Mouse (Mus musculus): ENCODE data around the gene Prps1. TPM values are rescaled to one million over a fixed set of nuclear protein-coding genes. Genes with fewer than 3 reads are reported as not detected.

Prps1 gene
- total RNA-seq, 2 experiments from 2014 or later = 57.5 to 70.6 TPM

Other genes with a start within 250 kb of the Prps1 start
- gene Frmpd3, start 114.3 kb upstream of the Prps1 start, total RNA-seq (2021) = 10 to 100 TPM; 20.0 to 20.7 TPM
- gene Tsc22d3, start 144.0 kb downstream of the Prps1 start, total RNA-seq (2021) = 10 to 100 TPM; 66.0 to 76.4 TPM
- gene Mid2, start 208.0 kb downstream of the Prps1 start, total RNA-seq (2021) = 10 to 100 TPM; 23.2 to 28.8 TPM

Measured in layer of hippocampus, postnatal 10 days (tissue).